Mouse (Mus musculus): ENCODE data around the gene Slc25a18. TPM values are rescaled to one million over a fixed set of nuclear protein-coding genes. Genes with fewer than 3 reads are reported as not detected.

Slc25a18 gene
- 0.06 TPM in 1 of 2 replicates, not detected in the other for polyA plus RNA-seq (2012; rRNA removed)

- no peak for DNase-seq (ENCODE audit: low spot score)
Measured at GRCm38 (mm10) chr6:120773149-120773628, at the start of gene Slc25a18. Gene Slc25a18 (plus strand): TSS chr6:120773578.

GRCm38 (mm10) chr6:120725986-120726385 lies 47.4 kb upstream of the Slc25a18 start:
- DNase-seq (ENCODE audit: low spot score): no peak

GRCm38 (mm10) chr6:120736011-120736410 lies 37.4 kb upstream of the Slc25a18 start:
- DNase-seq (ENCODE audit: low spot score): no peak

GRCm38 (mm10) chr6:120736566-120736965 lies 36.8 kb upstream of the Slc25a18 start:
- DNase-seq (ENCODE audit: low spot score): no peak

GRCm38 (mm10) chr6:120743130-120743529 lies 30.2 kb upstream of the Slc25a18 start:
- DNase-seq (ENCODE audit: low spot score): no peak

GRCm38 (mm10) chr6:120744266-120744665 lies 29.1 kb upstream of the Slc25a18 start:
- no peak for DNase-seq (ENCODE audit: low spot score)

GRCm38 (mm10) chr6:120746416-120746815 lies 27.0 kb upstream of the Slc25a18 start:
- no peak for DNase-seq (ENCODE audit: low spot score)

- DNase-seq (ENCODE audit: low spot score): no peak
Measured at GRCm38 (mm10) chr6:120761151-120761550, 12.2 kb upstream of the Slc25a18 start.

- DNase-seq (ENCODE audit: low spot score): no peak
Measured at GRCm38 (mm10) chr6:120769972-120770371, 3.4 kb upstream of the Slc25a18 start.

GRCm38 (mm10) chr6:120771366-120771765 lies 2.0 kb upstream of the Slc25a18 start:
- no peak for DNase-seq (ENCODE audit: low spot score)

GRCm38 (mm10) chr6:120772025-120772424 lies 1.4 kb upstream of the Slc25a18 start:
- DNase-seq (ENCODE audit: low spot score): no peak

- DNase-seq (ENCODE audit: low spot score): no peak
Measured at GRCm38 (mm10) chr6:120773763-120774162, 385 bp downstream of the Slc25a18 start.

- no peak for DNase-seq (ENCODE audit: low spot score)
Measured at GRCm38 (mm10) chr6:120776286-120776685, 2.9 kb downstream of the Slc25a18 start.

- no peak for DNase-seq (ENCODE audit: low spot score)
Measured at GRCm38 (mm10) chr6:120777533-120777932, 4.2 kb downstream of the Slc25a18 start.

GRCm38 (mm10) chr6:120778226-120778625 lies 4.8 kb downstream of the Slc25a18 start:
- no peak for DNase-seq (ENCODE audit: low spot score)

- DNase-seq (ENCODE audit: low spot score): no peak
Measured at GRCm38 (mm10) chr6:120782948-120783347, 9.6 kb downstream of the Slc25a18 start.

GRCm38 (mm10) chr6:120784351-120784750 lies 11.0 kb downstream of the Slc25a18 start:
- DNase-seq (ENCODE audit: low spot score): no peak

GRCm38 (mm10) chr6:120788068-120788607 lies 14.8 kb downstream of the Slc25a18 start:
- DNase-seq (ENCODE audit: low spot score): no peak

GRCm38 (mm10) chr6:120788904-120789303 lies 15.5 kb downstream of the Slc25a18 start:
- DNase-seq (ENCODE audit: low spot score): no peak

- no peak for DNase-seq (ENCODE audit: low spot score)
Measured at GRCm38 (mm10) chr6:120790153-120790552, 16.8 kb downstream of the Slc25a18 start.

- no peak for DNase-seq (ENCODE audit: low spot score)
Measured at GRCm38 (mm10) chr6:120790717-120791116, 17.3 kb downstream of the Slc25a18 start.

- no peak for DNase-seq (ENCODE audit: low spot score)
Measured at GRCm38 (mm10) chr6:120792947-120793346, 19.6 kb downstream of the Slc25a18 start.

GRCm38 (mm10) chr6:120795422-120796086 lies 22.2 kb downstream of the Slc25a18 start:
- no peak for DNase-seq (ENCODE audit: low spot score)
